In the genomic region with DNA sequence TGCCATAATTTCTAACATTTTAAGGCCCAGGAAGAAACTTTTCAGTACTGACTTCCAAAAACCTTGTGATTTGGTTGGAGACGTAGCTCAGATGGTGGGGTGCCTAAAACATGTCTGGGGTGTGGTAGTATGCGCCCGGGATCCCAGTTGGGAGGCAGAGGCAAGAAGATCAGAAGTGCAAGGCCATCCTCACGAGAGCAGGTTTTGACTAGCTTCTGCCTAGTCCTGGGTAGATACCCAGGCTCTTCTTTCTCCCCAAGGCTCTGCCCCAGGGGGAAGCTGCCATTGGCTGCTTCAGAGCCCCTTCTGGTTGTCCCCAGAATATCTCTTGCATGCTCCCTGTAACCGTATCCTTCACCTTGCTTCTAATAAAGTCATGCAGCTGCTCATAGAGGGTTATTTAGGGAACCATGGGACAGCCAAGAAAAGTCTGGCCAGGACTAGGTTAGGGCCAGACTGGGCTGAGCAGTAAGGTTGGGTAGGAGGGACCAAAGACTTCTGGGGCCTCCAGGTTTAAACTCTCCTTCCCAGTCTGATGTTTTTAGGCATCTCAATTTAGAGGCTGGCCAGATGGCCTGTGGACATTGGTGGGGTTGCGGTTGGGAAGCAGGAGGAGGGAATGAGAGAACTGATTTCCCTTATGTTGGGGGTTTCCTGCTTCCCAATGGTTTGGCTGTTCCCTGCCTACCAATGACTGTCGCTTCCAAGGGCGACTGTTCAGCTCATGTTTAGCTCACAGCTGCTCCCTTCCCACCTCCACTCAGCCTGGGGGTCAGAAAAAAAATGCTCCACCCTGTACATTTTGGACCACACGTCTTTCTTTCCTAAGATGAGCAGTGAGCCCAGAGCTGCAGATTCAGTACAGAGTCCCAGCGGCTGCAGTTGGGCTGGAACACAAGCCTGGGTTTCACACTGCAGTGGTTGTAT, we compare ENCODE assay signal across 18 mouse cellular contexts. TPM values are rescaled to one million over a fixed set of nuclear protein-coding genes. Genes with fewer than 3 reads are reported as not detected.
A peak's percentile ranks its signal among the peaks of the same experiment; 100 is the strongest.
DNase-seq lines count a peak whose midpoint lies in the region; ATAC-seq lines count a peak whose summit lies in the region.
"Had no signal": no experiment of that assay in that cellular context is flagged by ENCODE, and none has a peak within 500 bp of the region (broad histone marks: within the 10 kb centered on the region; RNA-seq: fewer than 3 reads in every experiment).

No protein-coding gene starts in this region.

- no peak overlapping the region for H3K4me2 ChIP-seq in neural tube, embryonic 12.5 days (replicated peaks)
- H3K4me2 ChIP-seq: embryonic facial prominence, embryonic 13.5 days; lung, embryonic 14.5 days had no signal

- no peak overlapping the region for H3K27ac ChIP-seq in neural tube, embryonic 12.5 days
- H3K27ac ChIP-seq: embryonic facial prominence, embryonic 13.5 days had no signal

- ATAC-seq in neural tube, embryonic 12.5 days (ENCODE audit: low FRiP score, low read depth): no peak
- ATAC-seq: forebrain, embryonic 16.5 days; intestine, embryonic 16.5 days; Patski had no signal

- H3K27me3 ChIP-seq in neural tube, embryonic 12.5 days (replicated peaks): no peaks in the 10 kb centered on the region
- H3K27me3 ChIP-seq: embryonic facial prominence, embryonic 13.5 days; Patski had no signal

- 0 out of 2 replicates have a peak overlapping the region, but pooled peaks have one; percentile 17 for H3K9ac ChIP-seq in neural tube, embryonic 12.5 days
- H3K9ac ChIP-seq: embryonic facial prominence, embryonic 13.5 days; lung, embryonic 14.5 days had no signal

- intact Hi-C loops in heart, postnatal 10 days (cut with DNase I): no loop called here

- no peaks in the 10 kb centered on the region for H3K9me3 ChIP-seq in neural tube, embryonic 12.5 days
- H3K9me3 ChIP-seq: embryonic facial prominence, embryonic 13.5 days had no signal

- no peak overlapping the region for H3K4me3 ChIP-seq in neural tube, embryonic 12.5 days
- H3K4me3 ChIP-seq: embryonic facial prominence, embryonic 13.5 days had no signal

- WGBS in neural tube, embryonic 12.5 days: 90% methylated on average over 10 of the region's 10 CpGs

- DNase-seq in heart, adult 11 months: peak; percentile 96
- DNase-seq in heart, adult 8-10 months (ENCODE audit: low spot score): no peak
- DNase-seq in neural tube, embryonic 10.5 days (ENCODE audit: extremely low spot score, low spot score): no peak
- DNase-seq in heart, postnatal 10 days: peak; percentile 49 to 58
- DNase-seq in B cell, adult 2 months: no peak
- DNase-seq in right cerebral cortex, postnatal 25 days: no peak
- no peak for DNase-seq in cerebellum, adult 11-12 months
- DNase-seq: adrenal gland, adult 2 months; kidney, postnatal 4 days; lung, embryonic 14.5 days; thymus, postnatal 25 days had no signal

- H3K36me3 ChIP-seq in neural tube, embryonic 12.5 days: peaks cover 39% of the 10 kb centered on the region

- no peaks in the 10 kb centered on the region for H3K4me1 ChIP-seq in neural tube, embryonic 12.5 days

RNA-seq across cellular contexts. Expression of a gene that starts 21.6 kb away (rescaled TPM):
- 1 to 10 TPM; 8.4 to 9.5 (median 8.7) TPM for total RNA-seq in heart, adult 8-10 months (2022)
- polyA plus RNA-seq in neural tube, embryonic 12.5 days (2016; fragmentation: Nextera tagmentation; extraction: Ambion mirVana): 31.6 and 33.1 TPM in 2 replicates
- 10 to 100 TPM; 16.7 to 18.5 TPM for total RNA-seq in heart, postnatal 10 days (2021)

RNA-seq across cellular contexts. Expression of a gene that starts 22.7 kb away (rescaled TPM):
- 1,000 to 10,000 TPM in 1 of 4 experiments, 100 to 1,000 TPM in 3; 958 to 1,060 (median 998) TPM for total RNA-seq in heart, adult 8-10 months (2022)
- 50.4 and 50.9 TPM in 2 replicates for polyA plus RNA-seq in neural tube, embryonic 12.5 days (2016; fragmentation: Nextera tagmentation; extraction: Ambion mirVana)
- 100 to 1,000 TPM; 571 to 624 TPM for total RNA-seq in heart, postnatal 10 days (2021)

RNA-seq across cellular contexts. Expression of a gene that starts 50.3 kb away (rescaled TPM):
- 100 to 1,000 TPM; 116 to 127 (median 119) TPM for total RNA-seq in heart, adult 8-10 months (2022)
- polyA plus RNA-seq in neural tube, embryonic 12.5 days (2016; fragmentation: Nextera tagmentation; extraction: Ambion mirVana): 51.4 and 52.1 TPM in 2 replicates
- 100 to 1,000 TPM; 104 to 109 TPM for total RNA-seq in heart, postnatal 10 days (2021)

RNA-seq across cellular contexts. Expression of a gene that starts 51.8 kb away (rescaled TPM):
- total RNA-seq in heart, adult 8-10 months (2022): under 1 TPM; 0.41 to 0.84 (median 0.66) TPM
- 22.5 and 24.0 TPM in 2 replicates for polyA plus RNA-seq in neural tube, embryonic 12.5 days (2016; fragmentation: Nextera tagmentation; extraction: Ambion mirVana)
- under 1 TPM; 0.57 to 0.64 TPM for total RNA-seq in heart, postnatal 10 days (2021)
- total RNA-seq: megakaryocyte progenitor cell, adult 5-6 weeks; monocyte, adult 5-6 weeks had no signal
- polyA plus RNA-seq: lung, embryonic 14.5 days; Patski had no signal

Comparison
In these comparisons a context has a peak if more than half of its experiments do, and no peak if none do; other contexts are left out.
1. DNase-seq: peak in heart, adult 11 months (single experiment) and heart, postnatal 10 days (2 of 2); none in heart, adult 8-10 months (single experiment), neural tube, embryonic 10.5 days (single experiment), B cell, adult 2 months (0 of 2), right cerebral cortex, postnatal 25 days (single experiment) and cerebellum, adult 11-12 months (single experiment).